Mouse (Mus musculus) B cell, adult (primary cell): ENCODE data around the gene Siae. TPM values are rescaled to one million over a fixed set of nuclear protein-coding genes. Genes with fewer than 3 reads are reported as not detected.

Experiments used
- total RNA-seq: library from RNA; stranded (reverse); gene quantifications from 4 replicates; pipeline ENCODE4 v1.2.4, GENCODE M21; 2023; ENCODE audit not compliant: inconsistent age

The Siae gene
- total RNA-seq = 9.0 to 11.4 TPM (median 9.7 TPM) in 4 replicates

GRCm38 (mm10) chr9:37554838-37555748 lies at the start of gene Siae:
Siae (plus strand) TSS chr9:37555698.

GRCm38 (mm10) chr9:37527396-37528224 lies 27.9 kb upstream of the Siae start, which contains the start of gene Esam:
Esam (plus strand) TSS chr9:37528078.

GRCm38 (mm10) chr9:37539170-37540025 lies 16.1 kb upstream of the Siae start, which contains the start of gene Vsig2:
Vsig2 (plus strand) TSS chr9:37539255.

GRCm38 (mm10) chr9:37552536-37553293 lies 2.8 kb upstream of the Siae start, which contains the start of gene Nrgn:
Nrgn (minus strand) TSS chr9:37552904.

GRCm38 (mm10) chr9:37613182-37613910 lies 57.8 kb downstream of the Siae start, which contains the start of gene Spa17:
Spa17 (minus strand) TSS chr9:37613722.

GRCm38 (mm10) chr9:37656931-37657481 lies 101.5 kb downstream of the Siae start, which contains the start of gene Tbrg1:
Tbrg1 (minus strand) TSS chr9:37657312.

GRCm38 (mm10) chr9:37669115-37669514 lies 113.6 kb downstream of the Siae start, which contains the start of gene Panx3:
Panx3 (minus strand) TSS chr9:37669235.

Other genes with a start within 250 kb of the Siae start
- 12.4 to 14.8 TPM (median 13.6 TPM) in 4 replicates for gene Ccdc15, start 207.3 kb upstream of the Siae start, total RNA-seq
- gene Hepacam, start 188.3 kb upstream of the Siae start, total RNA-seq = not detected in 4 replicates
- not detected in 4 replicates for gene Robo4, start 153.8 kb upstream of the Siae start, total RNA-seq
- gene Robo3, start 122.5 kb upstream of the Siae start, total RNA-seq = not detected in 4 replicates
- 30.0 to 35.1 TPM (median 32.6 TPM) in 4 replicates for gene Msantd2, start 66.4 kb upstream of the Siae start, total RNA-seq
- gene Esam, start 27.6 kb upstream of the Siae start, total RNA-seq = 0.48 to 0.80 TPM (median 0.72 TPM) in 3 of 4 replicates, not detected in the other
- not detected in 4 replicates for gene Vsig2, start 16.4 kb upstream of the Siae start, total RNA-seq
- 3.5 to 5.1 TPM (median 4.3 TPM) in 4 replicates for gene Nrgn, start 2.8 kb upstream of the Siae start, total RNA-seq
- 1.3 to 3.0 TPM in 2 of 4 replicates, not detected in the others for gene Spa17, start 58.0 kb downstream of the Siae start, total RNA-seq
- gene Tbrg1, start 101.6 kb downstream of the Siae start, total RNA-seq = 55.3 to 60.2 TPM (median 58.4 TPM) in 4 replicates
- gene Panx3, start 113.5 kb downstream of the Siae start, total RNA-seq = not detected in 4 replicates
- gene Olfr160, start 160.6 kb downstream of the Siae start, total RNA-seq = not detected in 4 replicates
- gene Olfr874, start 189.4 kb downstream of the Siae start, total RNA-seq = not detected in 4 replicates
- gene Olfr875, start 216.2 kb downstream of the Siae start, total RNA-seq = not detected in 4 replicates
- gene Olfr876, start 247.3 kb downstream of the Siae start, total RNA-seq = not detected in 4 replicates